Mouse (Mus musculus) lung, postnatal 0 days (tissue): ENCODE measurements around the gene Golga2.

Experiments
- CTCF ChIP-seq: IDR thresholded peaks from 2 replicates; pipeline ENCODE4 v1.5.1; 2016; ENCODE audit warnings: antibody characterized with exemption, mild to moderate bottlenecking
- EP300 ChIP-seq: IDR thresholded peaks from 2 replicates; pipeline ENCODE4 v1.6.1; 2016; ENCODE audit warnings: antibody characterized with exemption, mild to moderate bottlenecking, control low read depth

DNA sequence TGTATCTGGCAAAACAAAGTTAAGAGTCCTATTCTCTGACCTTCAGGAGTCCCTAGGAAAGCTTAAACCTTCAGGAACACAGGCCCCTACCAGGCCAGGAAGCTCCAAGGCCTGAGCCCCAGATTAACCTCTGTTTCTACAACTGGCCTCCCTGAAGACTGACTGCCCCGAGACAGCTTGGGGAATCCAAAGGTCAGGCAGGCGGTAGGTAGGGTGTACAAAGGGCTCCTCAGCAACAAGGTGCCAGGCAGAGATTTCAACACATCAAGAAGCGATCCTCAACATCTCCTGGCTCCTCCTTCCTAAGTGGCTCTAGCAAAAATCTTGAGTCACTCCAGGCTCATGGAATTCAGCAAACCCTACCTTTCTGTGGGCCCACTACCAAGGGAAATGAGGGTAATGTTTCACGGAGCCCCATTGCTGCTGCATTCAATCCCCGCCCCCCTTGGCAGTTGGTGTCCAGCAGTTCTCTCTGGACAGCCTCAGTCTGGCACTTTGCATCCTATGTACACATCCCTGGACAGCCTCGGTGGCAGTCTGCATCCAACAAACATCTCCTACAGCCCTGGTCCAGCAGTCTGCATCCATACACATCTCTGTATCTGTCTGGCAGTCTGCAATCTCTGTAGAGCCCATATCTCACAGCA lies 28.2 kb upstream of the Golga2 start:
- no peak for TF ChIP-seq EP300
- no peak for TF ChIP-seq CTCF
